Mouse (Mus musculus) megakaryocyte, embryonic 14.5 days (primary cell): ENCODE measurements at regions not wholly inside any gene's neighbourhood (a gene's known extent, or its start where the extent isn't known, plus 50 kb on each side); places are given as distances from the start of the nearest gene placed in this dataset.
A peak's percentile ranks its signal among the peaks of the same experiment; 100 is the strongest.

Experiments used
- H3K27me3 ChIP-seq: replicated peaks from 2 replicates; pipeline ENCODE3; 2012; ENCODE audit warnings: inconsistent platforms
- H3K36me3 ChIP-seq: replicated peaks from 2 replicates; pipeline ENCODE3; 2012; ENCODE audit warnings: low read length, inconsistent platforms, mixed read lengths
- H3K4me1 ChIP-seq: 2 replicates; pipeline ENCODE4 v1.6.1; 2012; ENCODE audit warnings: inconsistent platforms
- H3K4me3 ChIP-seq: replicated peaks from 2 replicates; pipeline ENCODE3; 2012; ENCODE audit warnings: moderate library complexity, mild to moderate bottlenecking, inconsistent platforms
- H3K9me3 ChIP-seq: 2 replicates; pipeline ENCODE4 v1.6.1; 2012; ENCODE audit warnings: inconsistent platforms
- FLI1 ChIP-seq: IDR thresholded peaks from 2 replicates; pipeline ENCODE4 v1.6.1; 2012; ENCODE audit warnings: low read length, inconsistent platforms, mixed read lengths
- GATA1 ChIP-seq: IDR thresholded peaks from 3 replicates; pipeline ENCODE4 v1.6.1; 2012; ENCODE audit warnings: mixed read lengths, low read length, inconsistent platforms, borderline replicate concordance

GRCm38 (mm10) chr10:19412926-19413325, 56.6 kb downstream of the Olig3 start:
- peaks cover 4% of the 10 kb centered on the region; the same call in 1 of the 2 replicates for H3K4me1 ChIP-seq
- TF ChIP-seq FLI1: no peak
- no peak for TF ChIP-seq GATA1
- H3K9me3 ChIP-seq: no peaks in the 10 kb centered on the region
- H3K27me3 ChIP-seq: peaks cover 25% of the 10 kb centered on the region
- H3K4me3 ChIP-seq: no peak overlapping the region
- no peaks in the 10 kb centered on the region for H3K36me3 ChIP-seq

- no peak for TF ChIP-seq FLI1
- TF ChIP-seq GATA1: no peak
- peaks cover 18% of the 10 kb centered on the region for H3K27me3 ChIP-seq
- no peaks in the 10 kb centered on the region for H3K36me3 ChIP-seq
- no peak overlapping the region for H3K4me3 ChIP-seq
- H3K4me1 ChIP-seq: peaks cover 4% of the 10 kb centered on the region; the same call in 1 of the 2 replicates
- H3K9me3 ChIP-seq: no peaks in the 10 kb centered on the region
Measured at GRCm38 (mm10) chr10:19413935-19414334, 57.6 kb downstream of the Olig3 start.

- peaks cover 20% of the 10 kb centered on the region for H3K27me3 ChIP-seq
- H3K4me1 ChIP-seq: peaks cover 4% of the 10 kb centered on the region; the same call in 1 of the 2 replicates
- H3K9me3 ChIP-seq: peaks cover 8% of the 10 kb centered on the region
- TF ChIP-seq FLI1 (no peak), GATA1 (no peak)
- no peak overlapping the region for H3K4me3 ChIP-seq
- no peaks in the 10 kb centered on the region for H3K36me3 ChIP-seq
Measured at GRCm38 (mm10) chr10:19414834-19415233, 58.5 kb downstream of the Olig3 start.

- no peak for TF ChIP-seq GATA1
- no peak for TF ChIP-seq FLI1
- H3K36me3 ChIP-seq: no peaks in the 10 kb centered on the region
- H3K27me3 ChIP-seq: peaks cover 4% of the 10 kb centered on the region
- no peak overlapping the region for H3K4me3 ChIP-seq
- H3K9me3 ChIP-seq: peaks cover 11% of the 10 kb centered on the region
- peaks cover 13% of the 10 kb centered on the region for H3K4me1 ChIP-seq
Measured at GRCm38 (mm10) chr10:19424030-19424429, 67.7 kb downstream of the Olig3 start.

- H3K36me3 ChIP-seq: no peaks in the 10 kb centered on the region
- no peak overlapping the region for H3K4me3 ChIP-seq
- TF ChIP-seq GATA1: no peak
- TF ChIP-seq FLI1: no peak
- peaks cover 2% of the 10 kb centered on the region for H3K9me3 ChIP-seq
- H3K4me1 ChIP-seq: peaks cover 15% of the 10 kb centered on the region
- no peaks in the 10 kb centered on the region for H3K27me3 ChIP-seq
Measured at GRCm38 (mm10) chr10:19424961-19425360, 68.6 kb downstream of the Olig3 start.

GRCm38 (mm10) chr10:19426835-19427234, 70.5 kb downstream of the Olig3 start:
- TF ChIP-seq FLI1: no peak
- TF ChIP-seq GATA1: no peak
- no peaks in the 10 kb centered on the region for H3K9me3 ChIP-seq

GRCm38 (mm10) chr10:19432515-19432914, 76.2 kb downstream of the Olig3 start:
- TF ChIP-seq FLI1: no peak
- no peaks in the 10 kb centered on the region for H3K36me3 ChIP-seq

More at GRCm38 (mm10) chr10:19426835-19427234, 70.5 kb downstream of the Olig3 start:
- peak overlapping the region; percentile 9 for H3K4me3 ChIP-seq
- H3K36me3 ChIP-seq: no peaks in the 10 kb centered on the region
- peaks cover 22% of the 10 kb centered on the region for H3K4me1 ChIP-seq
- H3K27me3 ChIP-seq: no peaks in the 10 kb centered on the region

GRCm38 (mm10) chr10:19434661-19435060, 78.3 kb downstream of the Olig3 start:
- Histone ChIP-seq H3K36me3 (no peaks in the 10 kb centered on the region), H3K27me3 (peaks cover 2% of the 10 kb centered on the region), H3K4me3 (no peak overlapping the region), H3K9me3 (no peaks in the 10 kb centered on the region), H3K4me1 (peaks cover 58% of the 10 kb centered on the region)
- no peak for TF ChIP-seq GATA1
- TF ChIP-seq FLI1: no peak

More at GRCm38 (mm10) chr10:19432515-19432914, 76.2 kb downstream of the Olig3 start:
- Histone ChIP-seq H3K9me3 (no peaks in the 10 kb centered on the region), H3K4me3 (no peak overlapping the region), H3K27me3 (peaks cover 2% of the 10 kb centered on the region), H3K4me1 (peaks cover 58% of the 10 kb centered on the region)

- Histone ChIP-seq H3K4me1 (peaks cover 44% of the 10 kb centered on the region), H3K27me3 (peaks cover 2% of the 10 kb centered on the region), H3K9me3 (no peaks in the 10 kb centered on the region), H3K4me3 (peak overlapping the region; percentile 3), H3K36me3 (no peaks in the 10 kb centered on the region)
- TF ChIP-seq GATA1 (no peak), FLI1 (no peak)
Measured at GRCm38 (mm10) chr10:19441807-19442206, 85.5 kb downstream of the Olig3 start.

GRCm38 (mm10) chr10:19443516-19443915, 87.2 kb downstream of the Olig3 start:
- Histone ChIP-seq H3K4me1 (peaks cover 47% of the 10 kb centered on the region), H3K9me3 (no peaks in the 10 kb centered on the region), H3K4me3 (no peak overlapping the region), H3K36me3 (no peaks in the 10 kb centered on the region), H3K27me3 (peaks cover 2% of the 10 kb centered on the region)
- no peak for TF ChIP-seq FLI1
- TF ChIP-seq GATA1: no peak
